Comparison of ENCODE assay signal across 9 mouse cellular contexts in the genomic region with DNA sequence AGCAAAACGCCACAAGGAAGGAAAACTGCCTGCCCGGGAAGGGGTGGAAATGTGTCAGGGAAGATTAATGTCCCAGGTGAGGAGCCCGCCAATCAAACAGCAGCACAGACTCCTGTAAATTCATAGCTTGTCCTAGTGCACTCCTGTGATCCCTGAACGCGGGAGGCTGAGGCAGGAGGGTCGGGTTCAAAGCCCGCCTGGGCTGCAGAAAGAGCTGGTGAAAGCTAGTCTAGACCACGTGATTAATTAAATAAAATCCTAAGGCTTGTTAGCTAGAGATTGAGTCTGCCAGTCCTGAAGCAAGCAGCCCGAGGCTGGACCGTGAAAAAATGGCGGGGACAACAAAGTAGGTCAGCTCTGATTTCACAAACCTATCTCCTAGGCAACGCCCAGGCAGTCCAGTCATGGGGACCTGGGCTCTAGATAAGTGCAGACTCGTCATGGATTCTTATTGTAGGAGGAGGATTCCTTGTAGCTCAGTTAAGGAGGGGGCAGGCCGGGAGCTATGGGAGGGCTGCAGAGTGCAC. TPM values are rescaled to one million over a fixed set of nuclear protein-coding genes. Genes with fewer than 3 reads are reported as not detected.
A peak's percentile ranks its signal among the peaks of the same experiment; 100 is the strongest.
DNase-seq lines count a peak whose midpoint lies in the region; ATAC-seq and TF ChIP-seq lines count a peak whose summit lies in the region.
"Had no signal": no experiment of that assay in that cellular context is flagged by ENCODE, and none has a peak within 500 bp of the region (broad histone marks: within the 10 kb centered on the region; RNA-seq: fewer than 3 reads in every experiment).

No protein-coding gene starts in this region.

- H3K9me3 ChIP-seq in ES-Bruce4 (replicated peaks; ENCODE audit: control insufficient read depth, insufficient read depth, low read length, poor library complexity, severe bottlenecking) = no peaks in the 10 kb centered on the region
- no peaks in the 10 kb centered on the region for H3K9me3 ChIP-seq in forebrain, embryonic 14.5 days (replicated peaks; ENCODE audit: control insufficient read depth, low read length)
- H3K9me3 ChIP-seq in intestine, embryonic 15.5 days = no peaks in the 10 kb centered on the region
- H3K9me3 ChIP-seq in lung, embryonic 15.5 days = no peaks in the 10 kb centered on the region
- no peaks in the 10 kb centered on the region for H3K9me3 ChIP-seq in stomach, embryonic 16.5 days (replicated peaks; ENCODE audit: control insufficient read depth, low read length)

- ATAC-seq in forebrain, embryonic 14.5 days = peak; percentile 46; the same call in 1 of the 2 replicates
- ATAC-seq in intestine, embryonic 15.5 days = peak; percentile 73
- 0 out of 2 replicates have a peak, but pooled peaks have one; percentile 12 for ATAC-seq in lung, embryonic 15.5 days (ENCODE audit: borderline replicate concordance, extremely low read depth, low FRiP score, low TSS enrichment)
- ATAC-seq in stomach, embryonic 16.5 days (ENCODE audit: insufficient read depth, low FRiP score) = peak; percentile 61

- H3K27ac ChIP-seq in ES-Bruce4 (ENCODE audit: insufficient read depth, low read length) = peak overlapping the region; percentile 72
- H3K27ac ChIP-seq in forebrain, embryonic 14.5 days (ENCODE audit: low read depth, low read length) = no peak overlapping the region
- peak overlapping the region; percentile 81 for H3K27ac ChIP-seq in intestine, embryonic 15.5 days
- peak overlapping the region; percentile 81 for H3K27ac ChIP-seq in lung, embryonic 15.5 days
- H3K27ac ChIP-seq in stomach, embryonic 16.5 days (ENCODE audit: low read length) = peak overlapping the region; percentile 66

- no peak for TF ChIP-seq POLR2A in ES-Bruce4 (IDR thresholded peaks at IDR 0.05; ENCODE audit: insufficient read depth, low read length)

- no peaks in the 10 kb centered on the region for H3K36me3 ChIP-seq in ES-Bruce4 (ENCODE audit: control insufficient read depth, insufficient read depth, low read length, poor library complexity, severe bottlenecking)
- no peaks in the 10 kb centered on the region for H3K36me3 ChIP-seq in forebrain, embryonic 14.5 days (ENCODE audit: control insufficient read depth, insufficient read depth, low read length)
- H3K36me3 ChIP-seq in intestine, embryonic 15.5 days = no peaks in the 10 kb centered on the region
- H3K36me3 ChIP-seq in lung, embryonic 15.5 days = no peaks in the 10 kb centered on the region
- H3K36me3 ChIP-seq in stomach, embryonic 16.5 days (ENCODE audit: control insufficient read depth, insufficient read depth, low read length) = no peaks in the 10 kb centered on the region

- 46% methylated on average over 14 of the region's 14 CpGs for WGBS in forebrain, embryonic 14.5 days
- 40% methylated on average over 14 of the region's 14 CpGs for WGBS in intestine, embryonic 15.5 days
- 41% methylated on average over 14 of the region's 14 CpGs for WGBS in lung, embryonic 15.5 days
- WGBS in stomach, embryonic 16.5 days = 41% methylated on average over 14 of the region's 14 CpGs

- TF ChIP-seq CTCF in ES-Bruce4 (IDR thresholded peaks at IDR 0.05; ENCODE audit: low read depth, low read length) = no peak

- TF ChIP-seq EP300 in ES-Bruce4 (IDR thresholded peaks at IDR 0.05; ENCODE audit: insufficient read depth, low read depth, low read length) = no peak

- DNase-seq in MN1 (ENCODE audit: low spot score) = peak; percentile 61
- peak; percentile 8 for DNase-seq in forebrain, embryonic 14.5 days (ENCODE audit: low spot score)
- DNase-seq in cerebellum, postnatal 4 days (ENCODE audit: low spot score in 2 of 2) = no peak
- no peak for DNase-seq in thymus, postnatal 0 days (ENCODE audit: low spot score)

- H3K4me3 ChIP-seq in ES-Bruce4 (ENCODE audit: low read depth, low read length) = peak overlapping the region; percentile 68
- no peak overlapping the region for H3K4me3 ChIP-seq in forebrain, embryonic 14.5 days (ENCODE audit: low read depth, low read length)
- H3K4me3 ChIP-seq in intestine, embryonic 15.5 days (replicated peaks) = peak overlapping the region; percentile 18
- H3K4me3 ChIP-seq in lung, embryonic 15.5 days = peak overlapping the region; percentile 23
- H3K4me3 ChIP-seq in stomach, embryonic 16.5 days (replicated peaks; ENCODE audit: low read length) = peak overlapping the region; percentile 30
- H3K4me3 ChIP-seq: erythroblast, embryonic 14.5 days had no signal

- H3K4me1 ChIP-seq in ES-Bruce4 (ENCODE audit: control insufficient read depth, insufficient read depth, low read length) = peaks cover 1% of the 10 kb centered on the region
- H3K4me1 ChIP-seq in forebrain, embryonic 14.5 days (ENCODE audit: control insufficient read depth, insufficient read depth, low read length) = no peaks in the 10 kb centered on the region
- H3K4me1 ChIP-seq in intestine, embryonic 15.5 days (replicated peaks) = peaks cover 17% of the 10 kb centered on the region
- peaks cover 18% of the 10 kb centered on the region for H3K4me1 ChIP-seq in lung, embryonic 15.5 days
- H3K4me1 ChIP-seq in stomach, embryonic 16.5 days (ENCODE audit: control insufficient read depth, insufficient read depth, low read length) = peaks cover 18% of the 10 kb centered on the region

- peak overlapping the region; percentile 28; the same call in 1 of the 2 replicates for H3K4me2 ChIP-seq in forebrain, embryonic 14.5 days (ENCODE audit: low read length)
- peak overlapping the region; percentile 57 for H3K4me2 ChIP-seq in intestine, embryonic 15.5 days (replicated peaks)
- H3K4me2 ChIP-seq in lung, embryonic 15.5 days = peak overlapping the region; percentile 59
- peak overlapping the region; percentile 53 for H3K4me2 ChIP-seq in stomach, embryonic 16.5 days (ENCODE audit: low read depth, low read length)

- H3K27me3 ChIP-seq in ES-Bruce4 (ENCODE audit: control insufficient read depth, insufficient read depth, low read length, poor library complexity, severe bottlenecking) = no peaks in the 10 kb centered on the region
- no peaks in the 10 kb centered on the region for H3K27me3 ChIP-seq in forebrain, embryonic 14.5 days (replicated peaks; ENCODE audit: control insufficient read depth, insufficient read depth, low read length)
- no peaks in the 10 kb centered on the region for H3K27me3 ChIP-seq in intestine, embryonic 15.5 days (replicated peaks)
- H3K27me3 ChIP-seq in lung, embryonic 15.5 days = no peaks in the 10 kb centered on the region
- H3K27me3 ChIP-seq in stomach, embryonic 16.5 days (ENCODE audit: control insufficient read depth, insufficient read depth, low read length) = no peaks in the 10 kb centered on the region

- peak overlapping the region; percentile 68 for H3K9ac ChIP-seq in ES-Bruce4 (ENCODE audit: low read depth, poor library complexity, severe bottlenecking)
- no peak overlapping the region for H3K9ac ChIP-seq in forebrain, embryonic 14.5 days (ENCODE audit: low read length)
- H3K9ac ChIP-seq in intestine, embryonic 15.5 days = peak overlapping the region; percentile 28
- 0 out of 2 replicates have a peak overlapping the region, but pooled peaks have one; percentile 26 for H3K9ac ChIP-seq in lung, embryonic 15.5 days
- H3K9ac ChIP-seq in stomach, embryonic 16.5 days (ENCODE audit: low read length) = peak overlapping the region; percentile 46

RNA-seq across cellular contexts. Expression of gene Sowahb, which starts 38.9 kb away (rescaled TPM):
- 5.3 and 6.5 TPM in 2 replicates for polyA plus RNA-seq in ES-Bruce4 (2011; ENCODE audit: insufficient read depth, insufficient read length, low read depth, missing spikeins)
- 0.05 TPM in 1 of 2 replicates, not detected in the other for polyA plus RNA-seq in forebrain, embryonic 14.5 days (2014; fragmentation: Nextera tagmentation; extraction: Ambion mirVana)
- polyA plus RNA-seq in intestine, embryonic 15.5 days (2015; fragmentation: Nextera tagmentation; extraction: Ambion mirVana) = 5.8 and 6.1 TPM in 2 replicates
- 1.5 and 1.7 TPM in 2 replicates for polyA plus RNA-seq in lung, embryonic 15.5 days (2015; fragmentation: Nextera tagmentation; extraction: Ambion mirVana)
- 1.8 and 2.0 TPM in 2 replicates for polyA plus RNA-seq in stomach, embryonic 16.5 days (2015; fragmentation: Nextera tagmentation; extraction: Ambion mirVana)
- 0.35 and 0.42 TPM in 2 replicates for polyA plus RNA-seq in thymus, postnatal 0 days (2015; fragmentation: Nextera tagmentation; extraction: Ambion mirVana)

Comparison
In these comparisons a context has a peak if more than half of its experiments do, and no peak if none do; other contexts are left out.
1. DNase-seq: peak in MN1 (single experiment) and forebrain, embryonic 14.5 days (single experiment); none in cerebellum, postnatal 4 days (0 of 2) and thymus, postnatal 0 days (single experiment).
2. ATAC-seq: peak in every context shown above with its lines; median percentile 73 in intestine, embryonic 15.5 days; 61 in stomach, embryonic 16.5 days; 46 in forebrain, embryonic 14.5 days; 12 in lung, embryonic 15.5 days.
3. Peak in every context shown above with its lines, with median percentiles within 50 percentile points of each other: H3K4me2 ChIP-seq.